Mouse (Mus musculus) MEL (cell line): ENCODE measurements around the gene Ttyh2. TPM values are rescaled to one million over a fixed set of nuclear protein-coding genes. Genes with fewer than 3 reads are reported as not detected.

Source experiments
- DNase-seq: peaks from one replicate; pipeline ENCODE4 v3.0.0; 2011; ENCODE audit warnings: low read depth, low spot score
- H3K27ac ChIP-seq: 2 replicates; pipeline ENCODE4 v1.5.1; 2012; ENCODE audit warnings: low read depth, mild to moderate bottlenecking, control low read depth, low read length, moderate library complexity; ENCODE audit not compliant: control insufficient read depth
- H3K27me3 ChIP-seq, 2 experiments: fragments of 150-350 bp in 1 of 2; sonication (generic) in 1 of 2; 2 replicates each; pipeline ENCODE4 v1.6.1; 2012; ENCODE audit warnings: low read length in 2 of 2, mild to moderate bottlenecking in 2 of 2, improper control_type of control experiment in 1 of 2, moderate library complexity in 1 of 2; ENCODE audit not compliant: insufficient read depth in 2 of 2, control insufficient read depth in 1 of 2
- H3K36me3 ChIP-seq, 2 experiments: 2 replicates each; pipeline ENCODE4 v1.6.1; 2012 to 2014; ENCODE audit warnings: low read length in 2 of 2, improper control_type of control experiment in 1 of 2, inconsistent platforms in 1 of 2, mild to moderate bottlenecking in 1 of 2; ENCODE audit not compliant: insufficient read depth in 2 of 2, control insufficient read depth in 1 of 2
- H3K4me1 ChIP-seq, 2 experiments: fragments of 150-350 bp in 1 of 2; sonication (generic) in 1 of 2; 2 replicates each; pipeline ENCODE4 v1.6.1; 2012; ENCODE audit warnings: low read length in 2 of 2, improper control_type of control experiment in 1 of 2, mild to moderate bottlenecking in 1 of 2; ENCODE audit not compliant: insufficient read depth in 2 of 2, control insufficient read depth in 1 of 2
- H3K4me3 ChIP-seq, 2 experiments: fragments of 150-350 bp in 1 of 2; sonication (generic) in 1 of 2; 2 replicates each; pipeline ENCODE4 v1.5.1; 2012; ENCODE audit warnings: low read depth in 2 of 2, low read length in 2 of 2, mild to moderate bottlenecking in 2 of 2, moderate library complexity in 2 of 2, control low read depth in 1 of 2, improper control_type of control experiment in 1 of 2; ENCODE audit not compliant: control insufficient read depth in 1 of 2, insufficient read depth in 1 of 2
- H3K79me2 ChIP-seq: 2 replicates; pipeline ENCODE4 v1.6.1; 2012; ENCODE audit warnings: mild to moderate bottlenecking, low read length, moderate library complexity; ENCODE audit not compliant: control insufficient read depth, poor library complexity, insufficient read depth
- H3K9ac ChIP-seq: 2 replicates; pipeline ENCODE4 v1.6.1; 2012; ENCODE audit warnings: low read depth, mild to moderate bottlenecking, control low read depth, low read length, moderate library complexity; ENCODE audit not compliant: control insufficient read depth, poor library complexity, severe bottlenecking
- H3K9me3 ChIP-seq: fragments of 150-350 bp; sonication (generic); replicated peaks from 2 replicates; pipeline ENCODE4 v1.6.1; 2012; ENCODE audit warnings: mild to moderate bottlenecking, low read length, improper control_type of control experiment, moderate library complexity; ENCODE audit not compliant: insufficient read depth
- BHLHE40 ChIP-seq: IDR thresholded peaks from 2 replicates; pipeline ENCODE4 v1.6.1; 2012; ENCODE audit warnings: low read depth, mild to moderate bottlenecking, inconsistent platforms, low read length, improper control_type of control experiment, borderline replicate concordance
- CHD1 ChIP-seq: IDR thresholded peaks from 2 replicates; pipeline ENCODE4 v1.6.1; 2012; ENCODE audit warnings: low read depth, mild to moderate bottlenecking, inconsistent platforms, low read length, improper control_type of control experiment
- CHD2 ChIP-seq: IDR thresholded peaks from 2 replicates; pipeline ENCODE4 v1.6.1; 2011; ENCODE audit warnings: low read length, improper control_type of control experiment
- ELF1 ChIP-seq: IDR thresholded peaks from 2 replicates; pipeline ENCODE4 v1.6.1; 2014; ENCODE audit warnings: low read depth, mild to moderate bottlenecking, inconsistent platforms, low read length, improper control_type of control experiment, moderate library complexity
- ETS1 ChIP-seq: IDR thresholded peaks from 2 replicates; pipeline ENCODE4 v1.6.1; 2012; ENCODE audit warnings: low read depth, mild to moderate bottlenecking, inconsistent platforms, low read length, improper control_type of control experiment, moderate library complexity
- KAT2A ChIP-seq: conservative IDR thresholded peaks from 2 replicates; pipeline ENCODE4 v1.6.1; 2012; ENCODE audit warnings: low read depth, low read length, improper control_type of control experiment, inconsistent platforms
- MAFK ChIP-seq: IDR thresholded peaks from 2 replicates; pipeline ENCODE4 v1.6.1; 2011; ENCODE audit warnings: low read depth, mild to moderate bottlenecking, low read length, improper control_type of control experiment, borderline replicate concordance
- MAX ChIP-seq: IDR thresholded peaks from 2 replicates; pipeline ENCODE4 v1.6.1; 2011; ENCODE audit warnings: low read length, improper control_type of control experiment
- MXI1 ChIP-seq: IDR thresholded peaks from 2 replicates; pipeline ENCODE4 v1.6.1; 2011; ENCODE audit warnings: mild to moderate bottlenecking, low read depth, low read length, improper control_type of control experiment
- MYB ChIP-seq: IDR thresholded peaks from 2 replicates; pipeline ENCODE4 v1.6.1; 2011; ENCODE audit warnings: mild to moderate bottlenecking, low read depth, low read length, improper control_type of control experiment
- POLR2A ChIP-seq, 2 experiments: IDR thresholded peaks; 2 replicates each; pipeline ENCODE4 v1.6.1; 2011 to 2012; ENCODE audit warnings: low read length in 2 of 2, mild to moderate bottlenecking in 2 of 2, control low read depth in 1 of 2, improper control_type of control experiment in 1 of 2, low read depth in 1 of 2, moderate library complexity in 1 of 2; ENCODE audit not compliant: control insufficient read depth in 1 of 2, insufficient read depth in 1 of 2, poor library complexity in 1 of 2
- POLR2AphosphoS2 ChIP-seq: IDR thresholded peaks from 2 replicates; pipeline ENCODE4 v1.6.1; 2011; ENCODE audit warnings: low read length, improper control_type of control experiment
- POLR2AphosphoS5 ChIP-seq: IDR thresholded peaks from 2 replicates; pipeline ENCODE4 v1.6.1; 2012; ENCODE audit warnings: low read depth, borderline replicate concordance, mild to moderate bottlenecking, inconsistent platforms, low read length, moderate library complexity, mixed read lengths
- RAD21 ChIP-seq: IDR thresholded peaks from 2 replicates; pipeline ENCODE4 v1.6.1; 2011; ENCODE audit warnings: mild to moderate bottlenecking, low read depth, low read length, improper control_type of control experiment
- RCOR1 ChIP-seq: IDR thresholded peaks from 2 replicates; pipeline ENCODE4 v1.6.1; 2012; ENCODE audit warnings: low read depth, mild to moderate bottlenecking, inconsistent platforms, low read length, improper control_type of control experiment
- SIN3A ChIP-seq: IDR thresholded peaks from 2 replicates; pipeline ENCODE4 v1.6.1; 2012; ENCODE audit warnings: low read length, improper control_type of control experiment, inconsistent platforms
- TAL1 ChIP-seq: IDR thresholded peaks from 2 replicates; pipeline ENCODE4 v1.6.1; 2012; ENCODE audit warnings: mild to moderate bottlenecking, inconsistent platforms, low read length, moderate library complexity, mixed read lengths
- TBP ChIP-seq: IDR thresholded peaks from 2 replicates; pipeline ENCODE4 v1.8.0; 2011; ENCODE audit warnings: low read depth, low read length, improper control_type of control experiment
- TCF12 ChIP-seq: IDR thresholded peaks from 2 replicates; pipeline ENCODE4 v1.6.1; 2014; ENCODE audit warnings: low read depth, mild to moderate bottlenecking, inconsistent platforms, low read length, improper control_type of control experiment, moderate library complexity
- USF1 ChIP-seq: IDR thresholded peaks from 2 replicates; pipeline ENCODE4 v1.6.1; 2014; ENCODE audit warnings: low read depth, mild to moderate bottlenecking, inconsistent platforms, low read length, improper control_type of control experiment, moderate library complexity
- ZMIZ1 ChIP-seq: IDR thresholded peaks from 2 replicates; pipeline ENCODE4 v1.6.1; 2012; ENCODE audit warnings: low read depth, mild to moderate bottlenecking, inconsistent platforms, low read length, improper control_type of control experiment, moderate library complexity
- polyA plus RNA-seq, 2 experiments: library from polyadenylated mRNA; stranded (reverse) in 1 of 2; unstranded in 1 of 2; fragments of >175 nt in 1 of 2; fragments of >200 nt in 1 of 2; gene quantifications; 2 replicates each; pipeline versions ENCODE4 v1.2.1 to v1.2.4; 2012; ENCODE audit warnings: low replicate concordance in 2 of 2, low read depth in 1 of 2; ENCODE audit not compliant: insufficient read length in 2 of 2, insufficient read depth in 1 of 2, missing spikeins in 1 of 2
- total RNA-seq: library from RNA; depleted of rRNA; stranded (reverse); fragments of 300-350 nt; gene quantifications from 2 replicates; pipeline ENCODE4 v1.2.3, GENCODE M21; 2012

The Ttyh2 gene
- total and polyA plus RNA-seq, 3 experiments = 7.2 to 9.7 TPM; not detected in 1

DNA sequence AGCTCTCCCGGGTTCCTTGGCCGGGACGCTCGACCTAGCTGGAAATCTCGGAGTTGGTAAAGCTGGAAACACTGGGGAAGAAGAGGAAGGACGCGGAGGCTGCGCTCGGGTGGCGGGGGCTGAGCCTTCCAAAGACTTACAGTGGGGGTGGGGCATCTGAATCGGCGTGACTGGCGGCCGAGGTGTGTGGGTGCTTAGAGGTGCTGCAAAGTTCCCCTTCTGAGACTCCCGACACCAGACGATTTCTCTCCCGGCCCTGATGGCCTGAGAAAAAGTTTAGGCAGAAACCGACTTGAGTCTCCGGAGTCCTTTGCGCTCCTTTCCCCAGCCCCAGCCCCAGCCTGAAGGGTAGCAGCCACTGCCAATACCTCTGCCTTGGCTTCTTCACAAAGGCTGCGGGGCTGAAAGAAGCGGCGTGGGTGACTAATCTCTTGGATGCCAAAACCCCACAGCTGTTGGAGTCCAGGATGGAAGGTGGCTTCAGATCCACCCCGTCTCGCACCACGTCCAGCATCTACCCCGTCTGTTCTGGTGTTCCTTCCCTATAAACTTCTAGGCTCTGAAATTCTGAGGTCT, 683 bp downstream of the Ttyh2 start:
- peak; percentile 86 for DNase-seq
- Histone ChIP-seq H3K27ac (peak overlapping the region; percentile 51), H3K27me3 (no peaks in the 10 kb centered on the region), H3K9me3 (no peaks in the 10 kb centered on the region), H3K4me1 (0 out of 4 replicates have a peak, but pooled peaks cover 0 to 1% of the 10 kb centered on the region in 2 experiments), H3K79me2 (peaks cover 2% of the 10 kb centered on the region), H3K9ac (peak overlapping the region; percentile 74), H3K4me3 (peak overlapping the region; percentile 72 to 94), H3K36me3 (peaks cover 4 to 6% of the 10 kb centered on the region in 2 experiments)
- TF ChIP-seq POLR2AphosphoS5 (no peak), ZMIZ1 (no peak), ETS1 (no peak), POLR2AphosphoS2 (no peak), ELF1 (0 out of 2 replicates have a peak, but pooled peaks have one; percentile 1), BHLHE40 (no peak), RAD21 (no peak), POLR2A (IDR thresholded peaks at IDR 0.05; ENCODE audit: control insufficient read depth in 1 of 2, insufficient read depth in 1 of 2, low read depth in 1 of 2, low read length in 2 of 2, poor library complexity in 1 of 2) (0 out of 4 replicates have a peak, but pooled peaks of 1 of the 2 experiments have one; percentile 8), MAFK (no peak), CHD2 (peak; percentile 35; the same call in 1 of the 2 replicates), SIN3A (0 out of 2 replicates have a peak, but pooled peaks have one; percentile 42), CHD1 (no peak), TCF12 (no peak), TAL1 (no peak), KAT2A (no peak), MAX (no peak), TBP (no peak), MXI1 (peak; percentile 80), RCOR1 (no peak)

- no peak for TF ChIP-seq USF1
- no peak for TF ChIP-seq MYB
- no peak for TF ChIP-seq ETS1
- TF ChIP-seq TBP = no peak
- no peaks in the 10 kb centered on the region; the same call in 1 of the 2 replicates for H3K79me2 ChIP-seq
- H3K27ac ChIP-seq = peak overlapping the region; percentile 25
- peaks cover 0 to under 1% of the 10 kb centered on the region in 2 experiments; a peak in 1 of 4 replicates for H3K36me3 ChIP-seq
- H3K9ac ChIP-seq = peak overlapping the region; percentile 74
- no peaks in the 10 kb centered on the region for H3K9me3 ChIP-seq
- no peak for DNase-seq
- H3K4me1 ChIP-seq = no peaks in the 10 kb centered on the region
- H3K4me3 ChIP-seq = peak overlapping the region; percentile 72 to 94
- no peaks in the 10 kb centered on the region for H3K27me3 ChIP-seq
Measured at GRCm38 (mm10) chr11:114676431-114676830, 1.2 kb downstream of the Ttyh2 start.
